ENCODE assay signal across 1 mouse cellular context in the genomic region with DNA sequence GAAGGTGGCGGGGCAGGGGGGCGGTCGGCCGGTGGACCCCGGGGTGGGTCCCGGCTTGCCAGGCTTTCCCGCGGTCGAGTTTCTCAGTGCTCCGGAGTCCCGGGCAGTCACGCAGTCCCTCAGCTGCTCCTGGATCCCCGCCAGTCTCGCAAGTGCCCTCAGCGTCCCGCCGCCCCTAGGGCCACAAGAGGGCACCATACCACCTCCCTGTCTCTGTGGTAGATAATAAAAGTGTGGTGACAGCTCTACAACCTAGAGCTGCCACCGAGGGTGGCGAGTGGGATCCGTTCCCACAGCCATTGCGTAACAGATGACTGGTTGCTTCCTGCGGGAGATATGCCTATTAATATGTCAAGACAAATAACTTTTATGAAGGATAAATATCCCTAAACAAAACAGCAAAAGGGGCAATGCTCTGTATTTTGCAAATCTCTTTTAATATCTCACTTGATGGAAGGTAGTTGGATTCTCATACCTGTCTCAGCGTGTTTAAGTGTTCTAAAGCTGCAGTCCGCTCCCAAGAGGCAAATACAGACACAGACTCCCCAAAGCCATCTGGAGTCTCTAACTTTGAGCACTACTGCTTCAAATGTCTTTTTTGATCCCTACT.
TF ChIP-seq lines count a peak whose summit lies in the region.

No protein-coding gene starts in this region.

TF ChIP-seq in C2C12, 6 proteins besides CTCF, POLR2A, EP300 and RAD21 (continued from another document):
- no peak for TF ChIP-seq FOSL1 (IDR thresholded peaks at IDR 0.05; ENCODE audit: insufficient read depth, low read length, poor library complexity, severe bottlenecking)
- TF ChIP-seq USF1 (IDR thresholded peaks at IDR 0.05; ENCODE audit: low read depth) = no peak
- peak; percentile 98 for TF ChIP-seq CEBPB (IDR thresholded peaks at IDR 0.05; ENCODE audit: low read depth)
- peak; percentile 27 for TF ChIP-seq MAX (IDR thresholded peaks at IDR 0.05)
